Mouse (Mus musculus): ENCODE measurements around the gene Ebna1bp2. TPM values are rescaled to one million over a fixed set of nuclear protein-coding genes. Genes with fewer than 3 reads are reported as not detected.

The Ebna1bp2 gene
- 54.0 to 76.3 TPM (median 63.6 TPM) in 4 replicates for total RNA-seq (2023)

DNA sequence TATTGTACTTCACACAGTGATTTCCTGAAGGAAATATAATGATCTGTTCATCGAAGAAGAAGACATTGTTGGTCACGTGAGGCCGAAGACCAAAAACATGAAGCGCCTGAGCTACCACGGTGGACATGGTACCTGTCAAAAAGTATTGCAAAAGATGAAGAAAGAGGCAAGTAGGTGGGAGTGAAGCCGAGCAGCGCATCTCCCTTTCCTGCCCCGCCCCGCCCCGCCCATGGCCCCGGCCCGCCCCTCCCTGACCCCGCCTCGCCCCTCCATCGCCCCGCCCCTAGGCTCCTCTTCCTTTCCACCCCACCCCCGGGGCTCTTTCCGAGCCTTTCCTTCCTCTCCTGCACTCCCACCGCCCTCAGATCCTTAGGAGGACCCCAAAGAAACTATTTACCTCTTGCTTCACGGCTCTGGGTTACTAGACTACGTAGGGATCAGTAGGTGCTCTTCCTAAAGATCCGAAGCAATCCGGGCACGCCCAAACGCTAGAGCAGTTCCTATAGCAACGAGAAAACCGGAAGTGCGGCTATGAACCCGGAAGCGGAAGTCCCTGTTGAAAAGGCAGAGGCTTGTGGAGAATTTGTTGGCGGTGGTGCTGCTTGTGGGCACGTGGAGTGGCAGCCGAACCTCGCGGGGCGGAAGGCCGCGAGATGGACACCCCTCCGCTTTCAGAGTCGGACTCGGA lies at the start of gene Ebna1bp2, which contains the start of gene Cfap57:
Gene Ebna1bp2 (plus strand): TSS at position 521 of the 688 bp plus-strand sequence.
Gene Cfap57 (minus strand): TSS at position 499 of the 688 bp plus-strand sequence.

DNA sequence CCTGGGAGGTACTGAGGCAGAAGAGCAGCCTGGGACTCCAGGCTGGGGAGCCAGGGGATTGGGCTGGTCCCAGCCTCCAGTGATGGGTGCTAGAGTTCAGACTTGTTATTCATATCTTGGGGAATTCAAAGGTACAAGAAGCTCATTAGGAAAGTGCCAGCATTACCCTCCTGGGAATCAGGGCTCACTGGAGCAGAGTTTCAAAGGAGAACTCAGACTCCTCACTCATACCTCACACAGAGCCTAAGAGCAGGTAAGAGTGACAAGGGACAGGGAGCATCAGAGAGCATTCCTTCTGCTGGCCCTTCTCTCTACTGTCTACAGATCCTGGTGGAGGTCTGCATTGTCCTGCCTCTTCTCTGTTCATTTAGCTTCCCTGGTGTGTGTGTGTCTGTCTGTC lies 38.1 kb downstream of the Ebna1bp2 start, which contains the start of gene Olfr62:
Gene Olfr62 (plus strand): TSS at position 301 of the 400 bp plus-strand sequence.

Other genes with a start within 250 kb of the Ebna1bp2 start
- 84.2 to 93.2 TPM (median 90.2 TPM) in 4 replicates for gene Szt2, start 211.5 kb upstream of the Ebna1bp2 start, total RNA-seq (2023)
- 51.9 to 61.6 TPM (median 57.3 TPM) in 4 replicates for gene Med8, start 211.5 kb upstream of the Ebna1bp2 start, total RNA-seq (2023)
- gene Elovl1, start 192.7 kb upstream of the Ebna1bp2 start, total RNA-seq (2023), result 39.4 to 45.7 TPM (median 45.6 TPM) in 4 replicates
- 3.7 to 6.4 TPM (median 4.2 TPM) in 4 replicates for gene Cdc20, start 183.4 kb upstream of the Ebna1bp2 start, total RNA-seq (2023)
- gene Mpl, start 163.3 kb upstream of the Ebna1bp2 start, total RNA-seq (2023), result 0.34 to 0.37 TPM in 2 of 4 replicates, not detected in the others
- not detected in 4 replicates for gene Tie1, start 130.7 kb upstream of the Ebna1bp2 start, total RNA-seq (2023)
- gene 2610528J11Rik, start 93.8 kb upstream of the Ebna1bp2 start, total RNA-seq (2023), result not detected in 4 replicates
- not detected in 4 replicates for gene Tmem125, start 76.8 kb upstream of the Ebna1bp2 start, total RNA-seq (2023)
- not detected in 4 replicates for gene Cfap57, start within 50 bp of the Ebna1bp2 start, total RNA-seq (2023)
- not detected in 4 replicates for gene Olfr62, start 38.2 kb downstream of the Ebna1bp2 start, total RNA-seq (2023)
- gene Olfr1342, start 72.0 kb downstream of the Ebna1bp2 start, total RNA-seq (2023), result not detected in 4 replicates
- not detected in 4 replicates for gene Olfr1341, start 82.7 kb downstream of the Ebna1bp2 start, total RNA-seq (2023)
- not detected in 4 replicates for gene Olfr1340, start 99.3 kb downstream of the Ebna1bp2 start, total RNA-seq (2023)
- not detected in 4 replicates for gene Olfr1339, start 111.4 kb downstream of the Ebna1bp2 start, total RNA-seq (2023)
- gene Olfr1338, start 137.9 kb downstream of the Ebna1bp2 start, total RNA-seq (2023), result not detected in 4 replicates
- not detected in 4 replicates for gene Olfr1337, start 161.8 kb downstream of the Ebna1bp2 start, total RNA-seq (2023)
- gene Olfr1335, start 189.1 kb downstream of the Ebna1bp2 start, total RNA-seq (2023), result not detected in 4 replicates
- not detected in 4 replicates for gene Olfr1333, start 215.5 kb downstream of the Ebna1bp2 start, total RNA-seq (2023)
- not detected in 4 replicates for gene Olfr1331, start 243.8 kb downstream of the Ebna1bp2 start, total RNA-seq (2023)

All from B cell, adult 62 days (primary cell).